Mouse (Mus musculus) cerebellum, postnatal 10 days (tissue): ENCODE measurements around the gene Tfip11.

Experiments
- DNase-seq, 2 experiments: peaks; one replicate each; pipeline ENCODE4 v3.0.0; 2021; ENCODE audit warnings: mixed read lengths in 2 of 2

Tfip11 gene

GRCm38 (mm10) chr5:112367338-112367737 lies 41.2 kb downstream of the Tfip11 start:
- DNase-seq: no peak

GRCm38 (mm10) chr5:112367929-112368328 lies 41.8 kb downstream of the Tfip11 start:
- no peak for DNase-seq

DNA sequence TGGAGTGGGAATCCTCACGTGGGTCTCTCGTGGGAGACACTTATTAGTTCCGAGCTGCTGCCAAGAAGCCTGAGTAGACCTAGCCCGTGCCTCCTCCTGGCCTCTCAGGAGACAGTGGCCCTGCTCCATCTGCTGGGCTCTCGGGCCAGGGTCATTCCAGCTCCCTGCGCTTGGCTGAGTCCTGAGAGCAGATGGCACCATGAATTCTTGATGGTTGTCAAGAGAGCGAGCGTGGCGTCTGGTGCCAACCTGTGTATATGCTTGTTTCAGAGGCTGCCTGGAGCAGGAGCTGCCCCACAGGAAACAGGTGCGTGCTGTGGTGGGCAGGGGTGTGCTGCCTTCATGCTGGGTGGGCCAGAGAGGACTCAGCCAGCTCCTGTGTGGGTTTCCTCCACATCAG lies 42.5 kb downstream of the Tfip11 start:
- DNase-seq: peak; percentile 92 to 95

DNA sequence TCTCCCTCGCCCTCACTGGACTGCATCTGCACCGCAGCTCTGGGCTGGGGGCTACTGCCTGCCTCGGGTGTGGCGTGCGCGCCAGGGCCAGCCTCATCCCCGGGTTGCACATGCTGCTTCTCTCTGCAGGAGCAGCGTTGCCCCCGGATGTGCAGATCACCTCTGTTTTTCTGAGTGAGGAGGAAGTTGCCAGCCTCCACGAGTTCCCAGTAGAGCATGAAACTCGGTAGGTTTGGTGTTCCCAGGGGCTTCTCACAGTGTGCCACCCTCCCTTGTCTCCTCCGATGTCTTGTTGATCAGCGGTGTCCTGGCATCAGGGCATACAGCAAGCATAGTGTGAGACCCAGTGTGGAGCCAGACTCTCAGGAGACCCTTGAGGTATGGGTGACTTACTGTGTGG lies 43.2 kb downstream of the Tfip11 start:
- DNase-seq: no peak

DNA sequence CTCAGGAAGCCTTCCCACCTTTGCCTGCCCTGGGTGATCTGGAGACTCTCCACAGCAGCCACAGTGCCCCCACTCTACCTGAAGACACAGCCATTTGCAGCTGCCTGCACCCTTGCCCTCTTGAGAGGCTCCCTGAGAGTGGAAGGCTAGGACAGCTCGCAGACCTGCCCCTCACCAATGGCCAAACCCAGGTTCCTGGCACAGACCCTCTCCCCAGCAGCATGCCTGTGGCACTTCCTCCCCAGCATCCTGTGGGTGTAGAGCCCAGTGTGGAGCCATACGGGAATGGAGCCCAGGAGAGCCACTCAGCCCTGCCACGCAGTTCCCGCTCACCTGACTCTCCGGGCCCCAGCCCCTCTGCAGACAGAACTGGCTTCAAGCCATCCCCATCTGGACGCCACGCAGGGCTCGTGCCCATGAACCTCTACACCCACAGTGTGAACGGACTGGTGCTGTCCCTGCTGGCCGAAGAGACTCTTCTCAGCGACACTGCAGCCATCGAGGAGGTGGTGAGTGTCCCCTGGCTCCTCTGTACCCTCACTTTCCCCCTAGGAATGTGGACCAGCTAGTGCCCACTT lies 44.2 kb downstream of the Tfip11 start:
- peak in 1 of 2 experiments; percentile 65 for DNase-seq

DNA sequence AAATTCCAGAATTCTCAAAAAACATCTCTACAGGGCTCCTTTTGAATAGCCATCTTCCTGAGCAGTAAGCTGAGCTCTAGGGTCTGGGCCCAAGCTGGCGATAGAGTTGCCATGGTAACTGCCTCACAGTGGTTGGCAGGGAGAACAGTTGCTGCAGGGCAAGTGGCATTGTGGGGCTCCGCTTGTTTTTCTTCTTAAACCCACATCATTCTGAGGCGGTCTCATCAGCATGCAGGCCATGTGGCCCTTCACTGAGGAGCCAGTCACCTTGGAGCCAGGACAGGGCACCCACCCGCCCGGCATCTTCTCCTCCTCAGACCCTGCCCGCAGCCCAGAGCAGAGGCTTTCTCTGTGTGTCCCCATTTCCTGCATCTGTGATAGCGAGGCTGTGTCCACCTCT lies 45.8 kb downstream of the Tfip11 start:
- peak; percentile 89 to 91 for DNase-seq

GRCm38 (mm10) chr5:112376111-112376510 lies 50.0 kb downstream of the Tfip11 start:
- no peak for DNase-seq

GRCm38 (mm10) chr5:112377380-112377779 lies 51.2 kb downstream of the Tfip11 start:
- no peak for DNase-seq

- DNase-seq: no peak
These were observed 52.6 kb downstream of the Tfip11 start for GRCm38 (mm10) chr5:112378716-112379115.

DNA sequence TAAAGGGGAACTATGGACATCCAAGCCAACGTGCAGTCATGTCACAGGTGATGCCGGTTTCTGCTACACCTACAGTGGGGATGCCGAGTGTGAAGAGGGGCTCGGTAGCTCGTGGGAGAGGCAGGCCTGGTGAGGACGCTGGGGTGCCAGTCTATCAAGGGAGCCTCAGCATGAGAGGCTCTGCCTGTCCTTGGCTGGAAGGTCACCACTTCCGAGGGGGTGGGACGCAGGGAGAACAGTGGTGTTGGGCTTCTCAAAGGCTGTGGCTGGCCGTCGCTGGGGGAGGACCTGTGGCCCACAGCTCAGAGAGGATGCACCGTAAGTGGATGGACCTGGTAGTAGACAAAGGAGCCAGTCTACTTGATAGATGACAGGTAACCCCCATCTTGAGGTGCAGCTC lies 55.0 kb downstream of the Tfip11 start:
- DNase-seq: no peak

GRCm38 (mm10) chr5:112382042-112382441 lies 55.9 kb downstream of the Tfip11 start:
- no peak for DNase-seq

DNA sequence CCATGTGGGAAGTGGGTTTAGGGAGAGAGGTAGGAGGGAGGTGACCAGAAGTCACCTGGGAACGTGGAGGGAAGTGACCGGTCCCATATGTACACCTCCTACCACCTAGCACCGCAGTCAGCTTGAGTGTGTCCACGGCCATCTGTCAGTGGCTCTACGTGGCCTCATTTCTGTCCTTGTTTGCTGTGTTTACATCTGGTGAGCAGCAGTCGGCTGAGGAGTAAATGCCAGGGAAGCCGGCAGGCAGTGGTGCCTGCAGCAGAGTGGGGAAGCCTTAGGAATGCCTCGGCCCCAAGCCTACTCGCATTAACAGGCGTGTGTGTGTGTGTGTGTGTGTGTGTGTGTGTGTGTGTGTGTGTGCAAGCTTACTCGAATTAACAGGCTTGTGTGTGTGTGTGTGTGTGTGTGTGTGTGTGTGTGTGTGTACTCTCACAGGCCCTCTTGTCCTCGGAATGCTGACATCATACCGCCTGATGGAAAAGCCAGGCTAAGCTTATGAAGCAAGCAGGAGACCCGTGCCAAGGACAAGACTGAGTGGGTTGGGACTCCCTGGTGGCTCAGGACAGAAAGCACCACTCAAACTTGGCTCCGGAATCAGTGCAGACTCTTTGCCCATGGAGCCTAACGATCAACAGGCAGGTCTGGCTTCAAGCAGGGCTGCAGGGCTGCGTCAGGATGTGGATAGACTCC lies 56.6 kb downstream of the Tfip11 start:
- peak in 1 of 2 experiments; percentile 60 for DNase-seq

DNA sequence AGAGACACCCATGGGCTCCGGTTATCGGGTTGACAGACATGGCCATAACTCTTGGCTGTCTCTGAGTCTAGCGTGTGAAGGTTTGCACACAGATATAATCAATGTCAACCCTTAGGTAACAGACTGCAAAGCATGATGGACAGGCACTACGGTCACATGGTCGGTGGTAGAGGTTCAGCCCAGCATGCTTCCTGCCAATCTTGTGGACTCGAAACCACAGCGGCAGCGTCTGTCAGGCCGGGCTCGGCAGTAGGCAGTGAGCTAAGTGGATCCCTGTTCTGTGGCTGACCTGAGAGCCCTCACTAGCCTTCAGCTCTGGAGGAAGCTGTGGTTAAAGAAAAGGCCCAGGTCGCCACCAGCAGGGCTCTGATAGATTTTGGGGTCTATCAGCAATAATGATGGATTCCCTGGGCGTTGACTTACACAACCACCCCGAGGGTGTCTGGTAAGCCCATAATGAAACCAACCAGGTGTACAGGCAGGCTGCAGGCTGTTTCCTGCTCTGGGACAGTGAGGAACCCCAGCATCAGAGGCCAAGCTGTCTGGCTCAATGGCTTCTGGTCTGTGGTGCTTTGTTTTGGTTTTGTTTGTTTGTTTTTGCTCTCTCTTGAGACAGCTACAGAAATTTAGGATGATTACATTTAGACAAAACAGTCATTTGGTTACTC lies 58.8 kb downstream of the Tfip11 start:
- DNase-seq: no peak

GRCm38 (mm10) chr5:112385973-112386372 lies 59.8 kb downstream of the Tfip11 start:
- peak in 1 of 2 experiments; percentile 2 for DNase-seq
